Mouse (Mus musculus) right cerebral cortex, postnatal 4 days (tissue): ENCODE measurements around the gene Oas1h.
"Not testable (repeated sequence)": the region's sequence is repeated elsewhere in the genome, so short reads cannot be mapped to it uniquely, and the experiment has no call there.

ENCODE experiments used
- DNase-seq: peaks from one replicate; pipeline ENCODE4 v3.0.0-alpha.2; 2022

Oas1h gene

GRCm38 (mm10) chr5:120887413-120887812 lies 26.2 kb downstream of the Oas1h start, which contains the start of gene Oas1g:
Oas1g (minus strand) TSS chr5:120887613.
- not testable (repeated sequence) for DNase-seq

- no peak for DNase-seq
Measured at GRCm38 (mm10) chr5:120887831-120888230, 26.6 kb downstream of the Oas1h start.

DNA sequence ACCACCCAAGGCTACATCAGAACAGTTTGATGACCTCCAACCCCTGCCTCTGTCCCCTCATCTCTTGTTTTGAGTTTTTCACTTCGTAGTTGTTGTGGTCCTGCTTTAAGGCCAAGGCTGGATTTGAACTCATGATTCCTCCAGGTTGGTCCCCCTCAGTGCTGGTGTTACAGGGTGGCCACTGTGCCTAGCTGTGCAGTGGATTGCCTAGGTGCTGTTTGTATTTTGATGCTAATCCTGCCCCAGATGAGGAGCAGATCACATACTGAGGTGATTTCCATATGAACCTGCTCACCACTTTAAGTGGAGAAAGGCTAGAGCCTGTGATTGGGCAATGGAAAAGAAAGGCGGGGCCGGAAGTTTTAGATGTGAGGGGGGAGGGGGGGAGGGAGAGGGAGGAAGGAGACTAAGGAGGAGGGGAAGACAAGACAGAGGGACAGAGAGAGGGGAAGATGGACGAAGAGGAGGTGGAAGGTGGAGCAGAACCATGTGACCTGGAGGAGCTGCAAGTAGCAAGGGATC lies 27.1 kb downstream of the Oas1h start:
- not testable (repeated sequence) for DNase-seq

- no peak for DNase-seq
Measured at GRCm38 (mm10) chr5:120890026-120890425, 28.8 kb downstream of the Oas1h start.

GRCm38 (mm10) chr5:120890991-120891390 lies 29.8 kb downstream of the Oas1h start:
- DNase-seq = no peak

DNA sequence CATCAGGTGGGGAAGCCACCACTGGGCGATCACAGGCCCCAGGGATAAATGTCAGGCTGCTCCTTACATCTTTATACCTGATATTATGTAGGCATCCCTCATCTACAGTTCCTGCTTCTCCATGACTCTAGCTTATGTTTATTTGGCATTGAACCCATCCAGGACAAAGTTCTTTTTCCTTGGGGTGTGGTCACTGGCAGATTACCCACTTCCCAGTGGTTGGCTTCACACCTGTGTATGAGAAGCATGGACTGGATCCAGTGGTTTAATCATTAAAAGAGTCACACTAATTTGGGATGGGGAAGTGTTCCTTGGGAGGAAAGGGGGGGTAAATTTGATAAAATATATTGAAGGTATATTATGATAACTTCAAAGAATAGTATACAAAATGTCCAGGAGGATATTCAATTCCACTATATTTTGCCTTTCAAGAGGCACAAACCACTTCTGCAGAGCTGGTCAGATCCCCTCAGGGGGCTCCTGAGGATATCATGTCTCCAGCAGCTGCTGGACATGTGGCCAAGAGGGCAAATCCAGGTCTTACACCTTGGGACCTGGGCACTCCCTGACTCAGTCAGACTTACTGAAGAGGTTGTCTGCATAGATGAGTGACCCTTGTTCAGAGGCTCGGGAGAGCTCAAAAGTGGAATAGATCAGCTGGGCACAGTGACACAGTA lies 30.5 kb downstream of the Oas1h start:
- DNase-seq = not testable (repeated sequence)

DNA sequence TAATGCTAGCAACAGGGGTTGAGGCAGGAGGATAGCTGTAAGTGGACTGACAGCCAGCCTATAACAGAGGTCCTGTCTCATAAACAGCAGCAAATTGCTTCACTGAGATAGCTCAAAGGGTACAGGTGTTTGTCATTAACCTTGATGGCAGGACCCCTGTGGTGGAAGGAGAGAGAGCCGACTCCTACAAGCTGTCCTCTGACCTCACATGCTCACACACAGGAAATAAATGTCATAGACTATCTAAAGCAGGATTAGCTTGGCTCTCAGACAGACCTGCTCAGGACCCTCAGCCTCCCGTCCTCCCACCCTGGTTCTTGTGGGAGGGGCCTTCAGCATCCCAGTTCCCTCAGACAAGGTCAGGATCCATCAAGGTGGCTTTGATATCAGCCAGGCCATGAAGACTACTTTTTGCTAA lies 31.0 kb downstream of the Oas1h start:
- DNase-seq = no peak

DNA sequence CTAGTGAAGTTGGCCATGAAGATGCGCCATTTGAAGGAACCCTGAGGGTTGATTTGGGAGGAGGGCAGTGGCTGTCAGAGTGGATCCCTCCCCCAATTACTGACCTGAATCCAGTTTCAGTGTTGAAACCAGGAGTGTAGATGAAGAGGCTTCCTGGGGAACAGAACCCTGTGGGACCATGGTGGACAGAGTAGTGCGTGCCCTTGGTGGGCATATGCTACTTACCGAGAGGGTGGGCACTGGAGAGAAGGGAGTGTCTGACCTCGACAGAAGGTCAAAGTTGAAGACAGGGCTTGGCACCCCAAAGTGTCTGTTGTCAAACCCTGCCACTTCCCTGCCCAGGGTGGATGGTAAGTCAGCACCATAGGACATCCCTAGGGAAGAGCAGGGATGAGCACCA lies 32.6 kb downstream of the Oas1h start:
- not testable (repeated sequence) for DNase-seq

DNA sequence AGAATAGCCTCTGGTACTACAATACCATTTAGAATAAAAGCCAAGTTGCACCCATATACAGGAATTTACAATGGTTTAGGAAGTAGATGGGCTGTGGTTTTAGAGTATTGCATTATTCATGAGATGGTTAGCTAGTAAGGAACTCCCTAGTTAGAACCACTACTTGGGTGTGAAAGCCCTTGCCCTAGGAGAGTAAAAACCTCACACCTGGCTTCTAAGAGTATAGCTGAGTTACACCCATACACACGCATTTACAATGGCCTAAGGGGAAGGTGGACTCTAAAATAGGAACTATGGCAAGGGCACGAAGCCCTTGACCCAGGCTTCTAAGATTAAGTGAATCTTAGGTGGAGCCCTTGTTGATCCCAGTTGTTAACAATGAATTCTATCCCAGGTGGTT lies 33.5 kb downstream of the Oas1h start:
- not testable (repeated sequence) for DNase-seq

- no peak for DNase-seq
Measured at GRCm38 (mm10) chr5:120895231-120895900, 34.1 kb downstream of the Oas1h start.

DNA sequence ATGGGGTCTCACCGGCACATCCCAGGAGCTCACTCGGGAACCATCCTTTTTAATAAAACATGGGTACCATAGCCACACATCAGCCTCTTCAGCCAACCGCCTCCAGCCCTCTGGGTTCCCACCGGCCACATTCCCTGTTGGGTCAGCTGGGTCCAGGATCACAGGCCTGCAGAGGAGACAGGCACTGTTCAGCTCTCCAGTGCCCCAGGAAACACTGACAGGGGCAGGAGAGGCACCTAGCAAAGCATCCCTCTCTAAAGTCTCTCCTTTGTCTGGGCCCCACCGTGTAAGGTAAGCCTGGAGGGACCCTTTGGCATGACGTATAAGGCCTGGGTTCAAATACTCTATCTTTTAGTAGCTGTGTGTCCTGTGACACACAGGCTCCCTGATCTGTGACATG lies 37.1 kb downstream of the Oas1h start:
- DNase-seq = no peak

GRCm38 (mm10) chr5:120898726-120899125 lies 37.5 kb downstream of the Oas1h start:
- DNase-seq = no peak

DNA sequence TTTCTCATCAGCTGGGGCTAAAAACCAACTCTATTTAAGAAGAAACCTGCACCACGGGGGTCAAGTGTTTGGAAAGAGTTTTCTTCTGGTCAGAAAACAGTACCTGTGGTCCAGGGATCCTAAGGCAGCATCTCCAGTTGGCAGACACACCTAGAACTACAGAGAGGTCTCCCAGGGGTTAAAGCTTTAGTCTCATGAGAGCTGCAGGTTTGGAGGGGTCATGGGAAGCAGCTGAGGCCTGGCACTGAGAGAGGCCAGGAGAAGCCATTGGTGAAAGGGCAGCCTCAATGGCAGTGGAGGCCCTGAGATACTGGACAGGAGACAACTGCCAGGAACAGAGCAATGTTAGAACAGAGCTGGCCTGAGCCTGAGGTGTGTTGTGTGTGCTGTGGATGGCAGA lies 39.4 kb downstream of the Oas1h start:
- no peak for DNase-seq

DNA sequence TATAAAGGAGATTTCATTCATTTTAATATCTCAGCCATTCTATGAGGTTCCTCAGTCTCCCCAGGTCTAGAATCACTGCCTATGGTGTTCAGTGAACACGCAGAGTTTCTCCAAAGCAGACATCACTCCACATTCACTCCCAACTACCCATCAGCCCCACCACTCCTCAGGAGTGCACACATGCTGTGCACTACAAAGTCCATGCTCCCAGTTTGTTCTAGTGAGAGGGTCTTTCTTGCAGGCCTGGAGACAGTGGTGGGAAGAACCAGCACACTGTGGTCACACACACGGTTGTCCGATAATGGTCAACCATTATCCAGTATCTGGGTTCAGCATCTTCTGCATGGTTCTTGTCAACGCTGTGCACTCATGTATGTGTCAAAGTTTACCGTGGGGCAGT lies 40.8 kb downstream of the Oas1h start:
- no peak for DNase-seq

GRCm38 (mm10) chr5:120906791-120907733 lies 45.8 kb downstream of the Oas1h start, which contains the start of gene Oas1a:
Oas1a (minus strand) TSS chr5:120907521.
- not testable (repeated sequence) for DNase-seq

DNA sequence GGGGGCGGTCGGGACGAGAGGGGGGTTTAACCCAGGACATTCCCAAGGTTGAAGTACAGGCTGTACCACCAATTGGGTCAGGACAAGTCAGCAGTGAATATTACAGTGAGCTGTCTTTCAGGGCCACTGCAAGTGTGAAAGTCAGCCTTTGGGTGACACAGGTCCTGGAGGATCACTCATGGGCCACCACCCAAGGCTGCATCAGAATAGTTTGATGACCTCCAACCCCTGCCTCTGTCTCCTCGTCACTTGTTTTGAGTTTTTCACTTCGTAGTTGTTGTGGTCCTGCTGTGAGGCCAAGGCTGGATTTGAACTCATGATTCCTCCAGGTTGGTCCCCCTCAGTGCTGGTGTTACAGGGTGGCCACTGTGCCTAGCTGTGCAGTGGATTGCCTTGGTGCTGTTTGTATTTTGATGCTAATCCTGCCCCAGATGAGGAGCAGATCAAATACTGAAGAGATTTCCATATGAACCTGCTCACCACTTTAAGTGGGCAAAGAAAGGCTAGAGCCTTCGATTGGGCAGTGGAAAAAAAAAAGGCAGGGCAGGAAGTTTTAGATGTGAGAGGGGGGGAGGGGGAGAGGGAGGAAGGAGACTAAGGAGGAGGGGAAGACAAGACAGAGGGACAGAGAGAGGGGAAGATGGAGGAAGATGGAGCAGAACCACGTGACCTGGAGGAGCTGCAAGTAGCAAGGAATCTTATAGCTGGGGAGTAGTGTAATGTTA lies 47.1 kb downstream of the Oas1h start:
- DNase-seq = no peak

DNA sequence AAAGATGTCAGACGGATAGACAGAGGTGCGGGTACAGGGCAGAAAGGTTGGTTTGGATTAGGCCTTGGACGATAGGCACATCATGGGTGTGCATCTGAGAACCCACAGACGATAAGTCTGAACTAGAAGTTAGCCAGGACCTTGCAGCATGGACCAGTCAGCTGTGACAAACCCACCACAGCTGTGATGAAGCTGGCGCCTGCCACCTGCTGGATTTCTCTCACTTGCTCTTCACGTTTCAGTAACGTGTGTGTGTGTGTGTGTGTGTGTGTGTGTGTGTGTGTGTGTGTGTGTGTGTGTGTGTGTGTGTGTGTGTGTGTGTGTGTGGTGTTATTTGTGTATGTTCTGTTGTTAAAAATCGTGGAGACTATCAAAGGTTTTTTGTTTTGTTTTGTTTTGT lies 53.0 kb downstream of the Oas1h start, which contains the start of gene Oas1d:
Gene Oas1d (plus strand): TSS at position 333 of the 400 bp plus-strand sequence.
- not testable (repeated sequence) for DNase-seq

- not testable (repeated sequence) for DNase-seq
Measured at GRCm38 (mm10) chr5:120919156-120919935, 58.1 kb downstream of the Oas1h start.

- DNase-seq = no peak
Measured at GRCm38 (mm10) chr5:120920296-120920695, 59.1 kb downstream of the Oas1h start.
